Mouse (Mus musculus) lung, adult 2 months (tissue): ENCODE measurements around the gene Gtf2f1. TPM values are rescaled to one million over a fixed set of nuclear protein-coding genes. Genes with fewer than 3 reads are reported as not detected.

Source experiments
- DNase-seq: peaks from one replicate; pipeline ENCODE4 v3.0.0; 2022
- H3K4me1 ChIP-seq: fragments of 200-500 bp; 2 replicates; pipeline ENCODE4 v1.6.1; 2011; ENCODE audit warnings: low read length; ENCODE audit not compliant: control insufficient read depth, insufficient read depth
- H3K4me3 ChIP-seq: fragments of 200-500 bp; replicated peaks from 2 replicates; pipeline ENCODE3; 2011; ENCODE audit warnings: low read depth, mild to moderate bottlenecking, control low read depth, low read length; ENCODE audit errors: extremely low read depth
- CTCF ChIP-seq: fragments of 200-500 bp; IDR thresholded peaks from 2 replicates; pipeline ENCODE4 v1.5.1; 2011; ENCODE audit warnings: mild to moderate bottlenecking, low read length, control low read depth; ENCODE audit not compliant: insufficient read depth
- POLR2A ChIP-seq: fragments of 200-500 bp; IDR thresholded peaks from 2 replicates; pipeline ENCODE4 v1.6.1; 2011; ENCODE audit warnings: low read depth, mild to moderate bottlenecking, control low read depth, low read length, borderline replicate concordance; ENCODE audit errors: extremely low read depth
- WGBS: fragments of 180-500 bp; shearing (Covaris S2); methylation state at CpG from one replicate; pipeline ENCODE4 v1.1.7; 2018; 5-methylcytosine and 5-hydroxymethylcytosine counted together
- polyA plus RNA-seq: library from polyadenylated mRNA; depleted of rRNA; stranded (reverse); fragments of >200 nt; gene quantifications from 2 replicates; pipeline ENCODE4 v1.2.3, GENCODE M21; 2012

Gene Gtf2f1
- polyA plus RNA-seq, 1 experiment: 23.4 TPM

- Histone ChIP-seq H3K4me3 (no peak overlapping the region), H3K4me1 (no peaks in the 10 kb centered on the region)
- 41% methylated on average over 8 of the region's 8 CpGs for WGBS
- TF ChIP-seq CTCF: no peak
- TF ChIP-seq POLR2A: no peak
- DNase-seq: no peak
Measured at GRCm38 (mm10) chr17:57038978-57039377, 27.9 kb upstream of the Gtf2f1 start.

- Histone ChIP-seq H3K4me1 (peaks cover 9% of the 10 kb centered on the region; the same call in 1 of the 2 replicates), H3K4me3 (no peak overlapping the region)
- TF ChIP-seq POLR2A (no peak), CTCF (no peak)
- no peak for DNase-seq
- 91% methylated on average over 4 of the region's 4 CpGs for WGBS
Measured at GRCm38 (mm10) chr17:57032854-57033253, 21.8 kb upstream of the Gtf2f1 start.

DNA sequence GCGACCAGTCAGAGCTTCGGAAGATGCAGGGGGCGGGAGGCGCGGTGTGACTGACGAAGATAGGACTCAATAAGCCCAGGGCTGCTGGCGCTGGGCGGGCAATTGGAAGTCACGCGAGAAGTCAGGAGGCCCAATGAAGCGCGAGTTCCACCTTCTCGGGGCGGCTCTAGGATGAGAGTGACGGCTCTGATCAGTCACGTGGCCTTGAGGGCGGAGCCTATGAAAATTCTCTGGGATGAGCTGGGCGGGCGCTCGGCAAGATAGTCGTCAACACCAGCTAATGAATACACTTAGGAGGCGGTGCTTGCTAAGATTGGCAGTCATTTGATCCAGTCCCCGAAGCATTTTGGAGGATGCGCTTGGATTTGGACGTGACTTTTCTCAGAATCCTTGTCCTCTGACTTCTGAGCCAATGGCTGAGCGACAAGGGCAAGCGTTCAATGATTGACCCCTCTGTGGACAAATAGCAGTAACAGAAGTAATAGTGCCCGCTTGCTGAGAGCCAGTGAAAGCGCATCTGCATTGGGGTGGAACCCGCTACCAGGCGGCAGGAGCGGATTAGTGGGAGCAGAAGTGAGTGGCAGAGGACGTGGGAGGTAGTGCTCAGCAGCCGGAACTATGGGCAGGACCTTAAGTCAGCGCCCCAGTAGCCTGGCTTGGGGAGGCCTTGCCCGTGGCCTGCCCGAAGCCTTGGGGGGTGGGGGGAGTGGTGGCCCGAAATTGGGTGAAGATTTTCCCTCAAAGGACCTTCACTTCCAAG, 20.8 kb upstream of the Gtf2f1 start:
- WGBS: under 1% methylated on average over 38 of the region's 38 CpGs
- TF ChIP-seq CTCF: no peak
- peak; percentile 96; the same call in 1 of the 2 replicates for TF ChIP-seq POLR2A
- DNase-seq: peak; percentile 99

DNA sequence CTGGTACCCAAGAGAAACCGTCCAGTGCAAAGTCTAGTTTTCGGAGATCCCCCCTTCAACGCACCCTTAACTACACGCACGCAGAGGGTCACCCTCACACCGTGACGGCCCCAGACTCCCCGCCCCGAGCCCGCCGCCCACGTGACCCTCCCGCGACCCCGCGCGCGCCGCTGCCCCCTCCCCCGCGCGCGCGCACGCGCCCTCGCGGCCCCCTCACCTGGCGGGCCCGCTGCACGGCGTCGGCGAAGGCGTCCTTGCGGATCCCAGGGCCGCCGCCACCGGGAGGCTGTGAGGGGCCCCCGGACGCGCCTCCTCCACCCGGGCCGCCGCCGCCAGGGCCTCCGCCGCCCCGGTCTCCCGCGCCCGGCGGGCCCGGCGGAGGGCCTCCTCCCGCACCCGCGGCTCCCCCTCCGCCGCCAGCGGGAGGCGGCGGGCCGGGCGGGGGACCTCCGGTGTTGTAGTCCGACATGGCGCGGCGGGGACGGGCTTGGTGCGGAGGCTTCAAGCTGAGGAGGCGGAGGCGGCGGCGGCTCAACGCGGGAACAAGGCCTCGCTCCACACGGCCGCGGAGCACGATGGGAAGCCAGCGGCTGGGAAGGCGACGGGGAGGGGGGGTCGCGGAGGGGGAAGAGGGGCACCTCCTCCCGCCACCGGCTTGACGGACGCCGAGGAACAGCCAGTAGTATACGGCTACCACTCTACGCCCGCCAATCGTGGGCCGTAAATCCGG, 20.0 kb upstream of the Gtf2f1 start, which contains the start of gene Khsrp:
TSS of gene Khsrp (minus strand) at position 592 of the 730 bp plus-strand sequence.
- DNase-seq: no peak
- peaks cover 9% of the 10 kb centered on the region; the same call in 1 of the 2 replicates for H3K4me1 ChIP-seq
- TF ChIP-seq CTCF: no peak
- TF ChIP-seq POLR2A: peak; percentile 58; the same call in 1 of the 2 replicates
- H3K4me3 ChIP-seq: peak within 1 kb of the TSS; percentile 62
- under 1% methylated on average over 97 of the region's 99 CpGs for WGBS

More for the DNA sequence above, 20.8 kb upstream of the Gtf2f1 start:
- Histone ChIP-seq H3K4me1 (peaks cover 9% of the 10 kb centered on the region; the same call in 1 of the 2 replicates), H3K4me3 (peak overlapping the region; percentile 34)

DNA sequence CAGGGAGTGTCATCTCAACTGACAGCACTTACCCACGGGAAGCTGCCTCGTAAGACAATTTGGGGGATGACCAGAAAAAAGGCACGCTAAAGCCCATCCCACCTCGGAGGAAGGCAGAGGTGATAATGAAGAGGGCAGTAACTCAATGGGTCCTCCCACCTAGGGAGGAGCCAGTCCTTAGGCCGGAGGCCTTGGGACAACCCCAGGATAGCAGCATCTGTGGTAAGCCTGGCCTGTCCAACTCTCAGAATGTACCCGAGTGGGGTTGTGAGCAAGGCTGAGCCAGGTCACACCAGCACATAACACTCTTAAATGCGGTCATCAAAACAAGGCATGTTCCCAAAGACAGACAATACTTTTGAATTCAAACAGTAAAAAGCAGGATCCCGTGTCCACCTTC, 18.6 kb upstream of the Gtf2f1 start:
- Histone ChIP-seq H3K4me1 (peaks cover 9% of the 10 kb centered on the region; the same call in 1 of the 2 replicates), H3K4me3 (no peak overlapping the region)
- no peak for DNase-seq
- TF ChIP-seq POLR2A (no peak), CTCF (no peak)
- WGBS: 20% methylated on average over 8 of the region's 8 CpGs

DNA sequence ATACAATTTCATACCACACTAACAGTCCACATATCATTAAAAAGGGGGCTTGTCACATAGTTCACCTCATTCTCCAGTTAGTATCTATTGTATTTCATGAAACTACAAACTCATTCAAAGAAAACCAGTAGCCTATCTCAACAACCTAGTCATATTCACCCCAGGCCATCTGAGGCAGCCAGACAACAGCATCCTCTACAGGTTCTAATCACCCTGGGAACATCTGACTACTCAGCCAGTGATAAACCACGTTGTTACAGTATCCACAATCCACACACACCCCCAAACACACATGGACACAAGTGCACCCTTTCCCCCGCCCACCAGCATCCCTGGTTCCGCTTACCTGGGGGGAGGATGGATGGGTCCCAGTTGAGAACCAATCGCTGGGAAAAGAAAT, 16.4 kb upstream of the Gtf2f1 start:
- H3K4me1 ChIP-seq: peaks cover 9% of the 10 kb centered on the region; the same call in 1 of the 2 replicates
- no peak overlapping the region for H3K4me3 ChIP-seq
- WGBS: 89% methylated on average over 4 of the region's 4 CpGs
- DNase-seq: no peak
- TF ChIP-seq CTCF (no peak), POLR2A (no peak)

- Histone ChIP-seq H3K4me3 (no peak overlapping the region), H3K4me1 (no peaks in the 10 kb centered on the region)
- DNase-seq: no peak
- TF ChIP-seq CTCF: no peak
- no peak for TF ChIP-seq POLR2A
- 88% methylated on average over 5 of the region's 5 CpGs for WGBS
Measured at GRCm38 (mm10) chr17:57020960-57021359, 9.9 kb upstream of the Gtf2f1 start.

GRCm38 (mm10) chr17:57019693-57020092, 8.6 kb upstream of the Gtf2f1 start:
- TF ChIP-seq CTCF (no peak), POLR2A (no peak)
- WGBS: 81% methylated on average over 2 of the region's 2 CpGs
- no peak for DNase-seq
- Histone ChIP-seq H3K4me1 (no peaks in the 10 kb centered on the region), H3K4me3 (no peak overlapping the region)

DNA sequence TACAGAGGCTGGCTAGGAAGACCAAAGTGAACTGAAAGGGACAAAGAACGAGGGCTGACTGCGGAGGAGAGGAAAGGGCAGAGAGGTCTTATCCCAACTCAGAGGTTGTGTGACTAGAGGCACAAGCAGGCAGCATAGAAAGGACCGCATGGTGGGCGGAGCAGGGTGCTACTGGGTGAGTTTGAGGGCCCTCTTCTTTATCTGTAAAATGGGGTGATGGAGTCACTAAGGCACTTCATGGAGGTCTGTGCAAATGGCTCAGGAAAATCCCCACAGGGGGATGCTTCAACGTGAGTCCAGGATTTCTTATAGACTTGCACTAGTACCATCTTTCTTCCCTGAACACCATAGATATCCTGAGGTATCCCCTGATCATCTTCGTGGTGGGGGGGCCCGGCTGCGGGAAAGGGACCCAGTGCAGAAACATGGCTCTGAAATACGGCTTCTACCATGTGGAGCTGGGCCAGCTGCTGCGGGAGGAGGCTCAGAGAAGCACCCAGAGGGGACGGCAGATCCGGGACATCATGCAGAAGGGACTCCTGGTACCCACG, 1.2 kb upstream of the Gtf2f1 start:
- TF ChIP-seq POLR2A: 0 out of 2 replicates have a peak, but pooled peaks have one; percentile 6
- no peak for TF ChIP-seq CTCF
- DNase-seq: no peak
- Histone ChIP-seq H3K4me1 (no peaks in the 10 kb centered on the region), H3K4me3 (no peak overlapping the region)
- 63% methylated on average over 13 of the region's 13 CpGs for WGBS

- TF ChIP-seq CTCF (no peak), POLR2A (no peak)
- H3K4me3 ChIP-seq: peak overlapping the region; percentile 93
- no peak for DNase-seq
- H3K4me1 ChIP-seq: no peaks in the 10 kb centered on the region
- WGBS: under 1% methylated on average over 19 of the region's 19 CpGs
Measured at GRCm38 (mm10) chr17:57010911-57011235, 215 bp downstream of the Gtf2f1 start.
